Mouse (Mus musculus) forebrain, embryonic 12.5 days (tissue): ENCODE measurements around the gene Usp9x. TPM values are rescaled to one million over a fixed set of nuclear protein-coding genes. Genes with fewer than 3 reads are reported as not detected.

Source experiments
- ATAC-seq: fragments of 200-750 bp; cut with Nextera tagmentation; 2 replicates; pipeline ENCODE4 v1.8.0; 2017; ENCODE audit warnings: moderate TSS enrichment; ENCODE audit not compliant: low FRiP score
- H3K27ac ChIP-seq: fragments of 300-500 bp; sonication (generic); 2 replicates; pipeline ENCODE4 v1.5.1; 2016; ENCODE audit warnings: mild to moderate bottlenecking
- H3K27me3 ChIP-seq: fragments of 300-500 bp; sonication (generic); 2 replicates; pipeline ENCODE4 v1.6.1; 2016; ENCODE audit warnings: mild to moderate bottlenecking
- H3K36me3 ChIP-seq: fragments of 300-500 bp; sonication (generic); replicated peaks from 2 replicates; pipeline ENCODE4 v1.6.1; 2016; ENCODE audit warnings: mild to moderate bottlenecking
- H3K4me1 ChIP-seq: fragments of 300-500 bp; sonication (generic); 2 replicates; pipeline ENCODE4 v1.6.1; 2016
- H3K4me2 ChIP-seq: fragments of 300-500 bp; sonication (generic); 2 replicates; pipeline ENCODE4 v1.6.1; 2016; ENCODE audit warnings: mild to moderate bottlenecking, moderate library complexity
- H3K4me3 ChIP-seq: fragments of 300-500 bp; sonication (generic); replicated peaks from 2 replicates; pipeline ENCODE4 v1.5.1; 2016; ENCODE audit warnings: mild to moderate bottlenecking
- H3K9ac ChIP-seq: fragments of 300-500 bp; sonication (generic); 2 replicates; pipeline ENCODE4 v1.6.1; 2016; ENCODE audit warnings: mild to moderate bottlenecking
- H3K9me3 ChIP-seq: fragments of 300-500 bp; sonication (generic); 2 replicates; pipeline ENCODE4 v1.6.1; 2016
- WGBS: fragments of 180-500 bp; shearing (Covaris S2); methylation state at CpG from one replicate; pipeline ENCODE4 v1.1.7; 2016; 5-methylcytosine and 5-hydroxymethylcytosine counted together
- polyA plus RNA-seq: library from polyadenylated mRNA; unstranded; fragments of >200 nt; fragmentation: Nextera tagmentation; extraction: Ambion mirVana; gene quantifications from 2 replicates; pipeline ENCODE4 v1.2.1, GENCODE M21; 2016

The Usp9x gene
- polyA plus RNA-seq, 1 experiment from 2014 or later = 78.5 TPM

DNA sequence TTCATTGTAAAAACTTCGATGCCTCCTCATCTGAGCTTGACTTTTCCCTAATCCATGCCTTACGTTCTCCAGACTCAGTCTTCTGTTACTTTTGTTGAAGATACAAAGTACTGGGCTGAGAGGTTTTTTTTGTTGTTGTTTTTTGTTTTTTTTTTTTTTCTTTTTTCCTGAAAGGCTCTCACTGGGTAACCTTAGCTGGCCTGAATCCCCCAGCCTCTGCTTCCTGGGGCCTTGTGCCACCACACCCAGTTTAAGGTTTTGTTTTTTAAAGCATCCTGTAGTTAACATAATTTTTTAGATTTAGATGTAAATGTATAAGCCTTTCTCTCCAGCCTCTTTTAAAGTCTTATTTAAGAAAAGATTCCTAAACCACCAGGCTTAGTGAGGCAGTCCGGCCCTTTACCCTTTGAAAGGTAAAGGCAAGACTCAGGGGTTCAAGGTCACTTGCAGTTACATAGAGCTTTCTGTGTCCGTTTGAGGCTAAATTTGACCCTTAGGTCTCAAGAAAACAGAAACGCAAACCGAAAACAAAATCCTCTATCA, 24.3 kb upstream of the Usp9x start:
- 28% methylated on average over 6 of the region's 6 CpGs for WGBS
- no peak overlapping the region for H3K4me3 ChIP-seq
- H3K36me3 ChIP-seq = no peaks in the 10 kb centered on the region; the same call in 1 of the 2 replicates
- no peaks in the 10 kb centered on the region for H3K9me3 ChIP-seq
- H3K9ac ChIP-seq = no peak overlapping the region
- H3K27ac ChIP-seq = no peak overlapping the region
- peak overlapping the region; percentile 46; the same call in 1 of the 2 replicates for H3K4me2 ChIP-seq
- peaks cover 4% of the 10 kb centered on the region; the same call in 1 of the 2 replicates for H3K27me3 ChIP-seq
- H3K4me1 ChIP-seq = peaks cover 5% of the 10 kb centered on the region
- no peak for ATAC-seq

DNA sequence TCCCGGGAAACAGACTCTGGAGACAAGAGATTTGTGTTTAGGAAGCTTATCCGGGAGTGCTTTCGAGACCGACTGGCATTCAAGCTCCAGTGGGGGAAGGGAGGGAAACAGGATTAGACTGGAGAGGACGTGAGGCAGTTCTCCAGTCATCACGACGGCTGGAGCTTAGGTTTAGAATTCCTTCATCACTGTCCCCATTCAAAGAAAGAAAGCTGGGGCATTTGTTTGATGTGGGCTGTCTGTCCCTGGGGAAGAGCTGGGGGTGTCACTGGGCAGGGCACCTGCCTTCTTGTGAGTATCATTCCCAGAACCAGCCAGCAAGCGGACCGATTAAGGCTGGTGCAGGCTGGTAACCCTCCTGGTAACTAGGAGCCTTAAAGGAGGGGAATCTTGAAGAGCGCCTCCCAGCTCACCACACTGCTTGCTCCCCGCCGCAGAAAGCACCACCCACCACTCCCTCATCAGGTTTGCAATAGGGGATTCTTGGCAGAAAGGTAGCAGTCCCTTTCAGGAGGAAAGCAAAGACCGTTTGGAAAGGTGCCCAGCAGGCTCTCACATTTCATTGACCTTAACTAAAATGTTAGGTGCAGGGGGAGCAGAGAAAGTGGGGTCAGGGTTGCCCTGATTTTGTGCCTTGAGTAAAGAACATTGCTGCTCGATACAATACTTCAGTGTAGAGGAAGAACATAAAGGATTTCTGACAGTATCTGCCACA, 23.5 kb upstream of the Usp9x start:
- H3K36me3 ChIP-seq = no peaks in the 10 kb centered on the region; the same call in 1 of the 2 replicates
- H3K4me2 ChIP-seq = peak overlapping the region; percentile 46
- peaks cover 5% of the 10 kb centered on the region for H3K4me1 ChIP-seq
- H3K4me3 ChIP-seq = peak overlapping the region; percentile 15; the same call in 1 of the 2 replicates
- H3K27ac ChIP-seq = peak overlapping the region; percentile 75
- WGBS = 12% methylated on average over 14 of the region's 14 CpGs
- ATAC-seq = peak; percentile 51; the same call in 1 of the 2 replicates
- no peaks in the 10 kb centered on the region for H3K9me3 ChIP-seq
- H3K9ac ChIP-seq = peak overlapping the region; percentile 21; the same call in 1 of the 2 replicates
- H3K27me3 ChIP-seq = peaks cover 4% of the 10 kb centered on the region; the same call in 1 of the 2 replicates

DNA sequence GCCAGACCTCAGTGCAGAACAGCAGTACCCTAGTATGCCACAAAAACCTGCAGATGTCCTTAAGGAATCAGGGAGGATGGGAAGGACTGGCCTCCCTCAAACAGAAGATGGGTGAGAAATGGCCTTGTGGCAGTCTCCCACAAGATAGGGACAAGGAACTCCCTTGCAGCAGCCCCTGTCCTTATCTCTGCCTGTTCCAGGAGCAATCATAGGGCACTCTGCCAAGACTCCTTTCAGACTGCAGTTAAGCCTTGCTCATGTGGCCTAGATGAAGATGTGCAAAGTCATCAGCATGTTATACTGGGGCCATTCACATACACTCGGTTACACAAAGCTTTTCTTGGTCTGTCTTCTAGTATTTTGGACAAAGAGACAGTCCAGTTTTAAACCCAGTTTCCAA, 16.7 kb upstream of the Usp9x start:
- H3K9ac ChIP-seq = no peak overlapping the region
- H3K4me3 ChIP-seq = no peak overlapping the region
- 94% methylated on average over 1 of the region's 1 CpGs for WGBS
- H3K9me3 ChIP-seq = no peaks in the 10 kb centered on the region
- H3K27ac ChIP-seq = no peak overlapping the region
- H3K4me2 ChIP-seq = no peak overlapping the region
- no peak for ATAC-seq
- H3K27me3 ChIP-seq = peaks cover 4% of the 10 kb centered on the region
- H3K36me3 ChIP-seq = no peaks in the 10 kb centered on the region
- H3K4me1 ChIP-seq = no peaks in the 10 kb centered on the region

DNA sequence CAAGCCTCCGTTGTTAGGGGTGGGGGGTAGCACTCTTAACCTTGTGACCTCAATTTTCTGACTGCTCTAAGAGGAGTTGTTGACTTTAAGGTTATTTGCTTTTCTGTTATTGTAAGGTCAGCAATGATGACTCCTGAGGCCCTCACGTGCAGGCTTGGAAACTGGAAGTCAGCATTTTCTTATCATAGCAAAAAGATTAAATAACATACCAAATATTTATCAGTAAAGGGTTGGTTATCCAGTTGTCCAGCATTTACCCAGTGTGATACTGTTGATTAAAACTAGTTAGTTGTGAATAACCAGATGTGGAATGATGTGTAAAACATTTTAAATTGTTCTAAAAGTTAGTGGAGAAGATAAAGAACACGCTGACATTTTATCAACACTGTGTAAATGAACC, 9.3 kb upstream of the Usp9x start:
- no peak for ATAC-seq
- WGBS = 70% methylated on average over 3 of the region's 3 CpGs
- Histone ChIP-seq H3K4me1 (no peaks in the 10 kb centered on the region), H3K36me3 (no peaks in the 10 kb centered on the region), H3K4me2 (no peak overlapping the region), H3K4me3 (no peak overlapping the region), H3K9ac (no peak overlapping the region), H3K27ac (no peak overlapping the region), H3K27me3 (no peaks in the 10 kb centered on the region), H3K9me3 (no peaks in the 10 kb centered on the region)

DNA sequence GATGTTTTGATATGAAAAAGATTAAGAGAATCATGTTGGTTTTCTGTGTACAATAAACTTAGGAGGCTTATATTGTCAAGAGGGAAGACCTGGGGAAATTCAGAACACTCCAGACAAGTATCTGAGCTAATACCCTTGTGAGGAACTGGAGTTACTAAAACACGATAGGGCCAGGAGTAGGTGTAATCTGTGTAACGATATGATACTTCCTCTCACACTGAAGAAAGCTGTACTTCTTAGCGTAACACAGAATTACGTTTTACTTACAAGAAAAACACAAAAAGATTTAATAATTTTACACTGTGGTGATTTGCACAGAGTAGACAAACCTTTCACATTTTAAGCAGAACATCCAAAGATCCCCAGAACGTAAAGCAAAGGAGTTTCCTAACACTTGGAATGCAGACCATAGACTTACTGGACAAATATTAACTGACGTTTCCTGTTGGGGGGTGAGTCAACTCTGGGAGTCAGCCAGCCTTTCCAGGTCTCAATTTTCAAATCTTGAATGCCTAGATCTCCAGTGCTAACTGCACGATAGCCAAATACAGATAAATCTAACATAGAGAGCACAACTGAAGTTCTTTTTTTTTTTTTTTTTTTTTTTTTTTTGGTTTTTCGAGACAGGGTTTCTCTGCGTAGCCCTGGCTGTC, 6.9 kb upstream of the Usp9x start:
- H3K4me3 ChIP-seq = no peak overlapping the region
- H3K27ac ChIP-seq = no peak overlapping the region
- H3K9me3 ChIP-seq = no peaks in the 10 kb centered on the region
- H3K9ac ChIP-seq = no peak overlapping the region
- 90% methylated on average over 7 of the region's 9 CpGs for WGBS
- H3K4me1 ChIP-seq = no peaks in the 10 kb centered on the region
- H3K27me3 ChIP-seq = no peaks in the 10 kb centered on the region
- H3K4me2 ChIP-seq = no peak overlapping the region
- H3K36me3 ChIP-seq = no peaks in the 10 kb centered on the region
- ATAC-seq = no peak

DNA sequence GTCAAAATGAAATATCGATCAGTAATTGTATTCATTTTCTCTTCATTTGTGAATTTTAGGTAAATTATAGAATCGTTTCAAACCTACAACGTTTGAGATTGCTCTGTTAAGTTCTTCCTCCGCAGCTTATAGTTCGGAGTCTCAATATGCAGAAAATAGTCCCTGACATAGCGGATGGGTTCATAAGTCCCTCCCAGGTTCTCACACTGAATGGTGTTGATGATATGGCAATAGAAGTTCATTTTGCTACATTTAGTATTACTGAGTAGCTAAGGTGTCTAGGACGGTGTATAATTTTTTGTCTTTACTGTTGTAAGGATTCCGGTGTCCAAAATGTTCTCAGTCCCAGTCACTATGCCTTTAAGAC, 1.1 kb upstream of the Usp9x start:
- 0 out of 2 replicates have a peak overlapping the region, but pooled peaks have one; percentile 2 for H3K9ac ChIP-seq
- WGBS = 29% methylated on average over 8 of the region's 8 CpGs
- peak overlapping the region; percentile 43 for H3K4me2 ChIP-seq
- no peaks in the 10 kb centered on the region for H3K4me1 ChIP-seq
- H3K27me3 ChIP-seq = peaks cover 10% of the 10 kb centered on the region; the same call in 1 of the 2 replicates
- H3K27ac ChIP-seq = peak overlapping the region; percentile 94
- H3K4me3 ChIP-seq = peak overlapping the region; percentile 72
- no peaks in the 10 kb centered on the region for H3K9me3 ChIP-seq
- no peaks in the 10 kb centered on the region for H3K36me3 ChIP-seq
- peak; percentile 0; the same call in 1 of the 2 replicates for ATAC-seq

DNA sequence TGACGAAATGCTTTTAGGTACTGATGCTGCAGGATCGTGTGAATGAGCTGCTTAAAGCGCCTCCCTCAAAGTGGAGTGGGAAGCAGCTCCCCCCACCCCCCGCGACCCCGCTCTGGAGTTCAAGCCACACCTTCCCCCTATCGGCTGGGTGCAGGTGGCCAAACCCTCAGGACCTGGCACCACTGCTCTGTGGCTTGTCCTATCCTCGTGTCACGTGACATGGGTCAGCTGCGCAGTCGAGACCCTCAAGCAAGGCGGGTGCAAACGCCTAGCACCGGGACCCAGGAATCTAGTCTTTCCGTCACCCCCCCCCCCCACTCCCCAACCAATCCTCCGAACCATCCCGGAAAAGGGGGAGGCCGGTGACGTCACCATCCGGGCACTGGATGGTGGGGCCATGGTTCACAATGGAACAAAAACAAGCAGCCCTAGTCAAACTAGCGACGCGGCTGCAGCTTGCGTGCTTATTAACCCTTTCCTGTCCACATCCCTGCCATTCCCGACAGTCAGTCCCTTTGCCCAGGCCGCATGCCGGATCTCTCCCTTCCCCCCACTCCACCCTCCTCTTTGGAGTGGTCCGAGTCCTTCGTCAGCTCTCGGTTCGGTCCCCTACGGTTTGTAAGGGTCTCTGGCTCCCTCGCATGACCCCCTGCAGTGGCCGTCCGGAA, 591 bp upstream of the Usp9x start:
- Histone ChIP-seq H3K9me3 (no peaks in the 10 kb centered on the region), H3K27ac (peak overlapping the region; percentile 94), H3K36me3 (no peaks in the 10 kb centered on the region), H3K4me3 (peak overlapping the region; percentile 72), H3K4me1 (no peaks in the 10 kb centered on the region), H3K4me2 (peak overlapping the region; percentile 43), H3K27me3 (peaks cover 10% of the 10 kb centered on the region; the same call in 1 of the 2 replicates), H3K9ac (peak overlapping the region; percentile 45)
- WGBS = 17% methylated on average over 33 of the region's 35 CpGs
- peak; percentile 89 for ATAC-seq

DNA sequence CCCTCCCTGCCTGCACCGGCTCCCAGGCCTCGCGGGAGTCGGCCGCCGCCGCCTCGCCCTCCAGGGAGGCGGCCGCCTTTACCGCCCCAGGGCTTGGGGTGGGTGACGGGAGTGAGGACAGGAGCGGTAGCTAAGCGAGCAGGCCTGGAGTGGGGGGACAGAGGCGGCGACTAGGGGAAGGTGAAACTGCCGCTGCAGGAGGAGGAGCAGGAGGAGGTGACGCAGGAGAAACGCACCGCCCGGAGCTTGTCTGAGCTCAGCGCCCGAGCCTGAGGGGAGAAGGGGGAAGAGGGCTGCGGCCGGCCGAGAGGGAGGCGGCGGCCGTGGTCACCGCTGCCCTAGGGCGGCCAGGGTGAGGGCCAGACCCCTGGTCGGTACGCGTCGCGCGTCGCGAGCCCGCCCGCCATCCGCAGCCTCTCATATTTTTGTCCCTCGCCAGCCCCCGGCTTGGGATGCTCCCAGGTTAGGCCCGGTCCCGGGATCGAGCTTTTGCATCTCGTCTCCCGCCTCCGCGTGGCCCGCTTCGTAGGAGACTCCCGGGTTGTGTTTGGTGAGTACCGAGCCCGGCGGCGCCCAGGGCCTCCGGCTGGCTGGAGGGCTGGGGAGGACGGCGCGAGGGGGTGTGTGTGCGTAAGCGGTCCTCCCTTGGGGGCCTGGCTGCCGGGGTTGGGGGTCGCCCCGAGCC, 620 bp downstream of the Usp9x start:
- Histone ChIP-seq H3K36me3 (no peaks in the 10 kb centered on the region), H3K9ac (peak overlapping the region; percentile 92), H3K4me1 (no peaks in the 10 kb centered on the region), H3K4me2 (peak overlapping the region; percentile 52), H3K9me3 (no peaks in the 10 kb centered on the region), H3K27me3 (peaks cover 10% of the 10 kb centered on the region; the same call in 1 of the 2 replicates), H3K4me3 (peak overlapping the region; percentile 72), H3K27ac (peak overlapping the region; percentile 94)
- WGBS = 26% methylated on average over 63 of the region's 67 CpGs
- ATAC-seq = peak; percentile 31

DNA sequence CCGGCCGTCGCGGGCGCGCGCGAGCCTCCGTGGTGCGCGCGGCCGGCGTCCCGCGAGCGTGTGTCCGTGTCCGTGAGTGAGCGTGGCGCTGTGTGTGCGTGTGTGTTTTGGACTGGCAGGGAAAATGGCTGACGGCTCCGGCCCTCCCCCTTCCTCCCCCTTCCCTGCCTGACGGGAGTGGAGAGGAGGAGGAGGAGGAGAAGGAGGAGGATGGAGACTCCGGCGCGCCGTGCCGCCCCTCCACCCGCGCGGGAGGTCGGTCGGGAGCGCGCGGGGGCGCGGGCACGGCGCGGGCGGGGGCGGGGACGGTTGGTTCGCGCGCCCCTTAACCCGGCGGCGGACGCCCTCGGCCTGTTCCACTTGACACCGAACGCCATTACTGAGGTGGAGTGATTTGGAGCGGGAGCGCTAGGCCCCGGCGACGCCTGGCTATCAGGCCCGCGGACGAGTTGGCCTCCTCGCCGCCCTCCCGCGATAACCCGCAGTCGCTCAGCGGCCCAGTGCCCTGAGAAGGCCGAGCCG, 1.2 kb downstream of the Usp9x start:
- peak; percentile 47 for ATAC-seq
- WGBS = 18% methylated on average over 19 of the region's 73 CpGs
- no peaks in the 10 kb centered on the region for H3K9me3 ChIP-seq

DNA sequence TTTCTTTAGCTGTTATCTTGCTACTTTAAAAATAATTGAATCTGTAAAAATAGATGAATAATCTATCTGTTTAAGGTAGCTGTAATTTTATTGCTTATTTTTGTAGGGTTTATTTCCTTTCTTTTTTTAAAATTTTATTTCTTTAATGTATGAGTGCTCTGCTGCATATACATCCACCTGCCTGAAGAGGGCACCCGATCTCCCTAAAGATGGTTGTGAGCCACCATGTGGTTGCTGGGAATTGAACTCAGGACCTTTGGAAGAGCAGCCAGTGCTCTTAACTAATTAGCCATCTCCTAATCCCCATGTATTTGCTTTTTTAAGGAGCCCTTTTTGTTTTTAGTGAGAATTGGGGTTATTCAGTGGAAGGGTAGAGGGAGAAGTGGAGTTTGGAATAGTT, 14.3 kb downstream of the Usp9x start:
- Histone ChIP-seq H3K9me3 (no peaks in the 10 kb centered on the region), H3K4me1 (no peaks in the 10 kb centered on the region), H3K9ac (no peak overlapping the region), H3K27ac (no peak overlapping the region), H3K4me2 (no peak overlapping the region), H3K27me3 (no peaks in the 10 kb centered on the region), H3K4me3 (no peak overlapping the region), H3K36me3 (no peaks in the 10 kb centered on the region)
- no peak for ATAC-seq
- WGBS = 75% methylated on average over 1 of the region's 1 CpGs

More for the DNA sequence above, 1.2 kb downstream of the Usp9x start:
- Histone ChIP-seq H3K4me3 (peak overlapping the region; percentile 72), H3K4me1 (no peaks in the 10 kb centered on the region), H3K9ac (peak overlapping the region; percentile 92), H3K4me2 (peak overlapping the region; percentile 52), H3K27me3 (peaks cover 10% of the 10 kb centered on the region; the same call in 1 of the 2 replicates), H3K27ac (peak overlapping the region; percentile 94), H3K36me3 (no peaks in the 10 kb centered on the region)

DNA sequence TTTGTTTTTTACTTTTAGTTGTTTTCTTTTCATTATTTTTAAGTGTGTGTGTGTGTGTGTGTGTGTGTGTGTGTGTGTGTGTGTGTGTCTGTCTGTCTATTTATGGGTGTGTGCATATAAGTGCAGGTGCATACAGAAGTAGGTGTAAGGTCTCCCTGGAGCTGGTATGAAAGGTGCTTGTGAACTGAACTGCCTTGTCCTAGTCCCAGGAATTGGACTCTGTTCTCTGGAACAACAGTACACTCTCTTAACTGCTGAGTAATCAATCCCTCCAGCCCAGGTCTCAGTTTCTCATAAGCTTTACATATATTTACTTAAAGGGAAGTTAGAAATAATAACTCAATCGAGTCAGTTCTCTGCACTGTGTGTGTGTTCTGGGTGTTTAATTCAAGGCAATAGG, 25.7 kb downstream of the Usp9x start:
- no peaks in the 10 kb centered on the region for H3K9me3 ChIP-seq
- H3K4me3 ChIP-seq = no peak overlapping the region
- H3K4me2 ChIP-seq = no peak overlapping the region
- no peaks in the 10 kb centered on the region for H3K36me3 ChIP-seq
- H3K4me1 ChIP-seq = no peaks in the 10 kb centered on the region
- ATAC-seq = no peak
- no peak overlapping the region for H3K9ac ChIP-seq
- 71% methylated on average over 1 of the region's 1 CpGs for WGBS
- H3K27me3 ChIP-seq = no peaks in the 10 kb centered on the region
- H3K27ac ChIP-seq = no peak overlapping the region
